Mouse (Mus musculus) forebrain, postnatal 0 days (tissue): ENCODE data around the gene Maml3. TPM values are rescaled to one million over a fixed set of nuclear protein-coding genes. Genes with fewer than 3 reads are reported as not detected.

Experiments
- ATAC-seq: fragments of 200-750 bp; cut with Nextera tagmentation; 2 replicates; pipeline ENCODE4 v1.8.0; 2017; ENCODE audit warnings: mild to moderate bottlenecking, moderate library complexity
- DNase-seq: peaks from one replicate; pipeline ENCODE4 v3.0.0-alpha.2; 2015
- H3K27ac ChIP-seq: fragments of 300-500 bp; sonication (generic); 2 replicates; pipeline ENCODE4 v1.5.1; 2014; ENCODE audit warnings: low read depth, mild to moderate bottlenecking, antibody characterized with exemption, low read length, moderate library complexity, mixed read lengths
- H3K27me3 ChIP-seq: fragments of 300-500 bp; sonication (generic); 2 replicates; pipeline ENCODE4 v1.6.1; 2014; ENCODE audit warnings: mild to moderate bottlenecking, low read length, mixed read lengths; ENCODE audit not compliant: insufficient read depth
- H3K36me3 ChIP-seq: fragments of 300-500 bp; sonication (generic); 2 replicates; pipeline ENCODE4 v1.6.1; 2014; ENCODE audit warnings: mild to moderate bottlenecking, moderate library complexity; ENCODE audit not compliant: insufficient read depth
- H3K4me1 ChIP-seq: fragments of 300-500 bp; sonication (generic); 2 replicates; pipeline ENCODE4 v1.6.1; 2014; ENCODE audit warnings: antibody characterized with exemption; ENCODE audit not compliant: insufficient read depth
- H3K4me2 ChIP-seq: fragments of 300-500 bp; sonication (generic); 2 replicates; pipeline ENCODE4 v1.6.1; 2014; ENCODE audit warnings: low read depth, mild to moderate bottlenecking, moderate library complexity
- H3K4me3 ChIP-seq: fragments of 300-500 bp; sonication (generic); 2 replicates; pipeline ENCODE4 v1.5.1; 2014; ENCODE audit warnings: low read depth, low read length, mixed read lengths
- H3K9ac ChIP-seq: fragments of 300-500 bp; sonication (generic); 2 replicates; pipeline ENCODE4 v1.6.1; 2014; ENCODE audit warnings: mild to moderate bottlenecking
- H3K9me3 ChIP-seq: fragments of 300-500 bp; sonication (generic); 2 replicates; pipeline ENCODE4 v1.6.1; 2016; ENCODE audit warnings: low read length
- CTCF ChIP-seq: sonication (generic); IDR thresholded peaks from 2 replicates; pipeline ENCODE4 v1.5.1; 2016; ENCODE audit warnings: antibody characterized with exemption, control low read depth, low read depth
- WGBS: fragments of 180-500 bp; shearing (Covaris S2); extraction: QIAGEN DNeasy Blood & Tissue Kit; methylation state at CpG from one replicate; pipeline ENCODE4 v1.1.7; 2014; 5-methylcytosine and 5-hydroxymethylcytosine counted together
- polyA plus RNA-seq: library from polyadenylated mRNA; unstranded; fragments of >200 nt; fragmentation: Nextera tagmentation; extraction: Ambion mirVana; gene quantifications from 2 replicates; pipeline ENCODE4 v1.2.1, GENCODE M21; 2015
- total RNA-seq: library from RNA; depleted of rRNA; stranded (reverse); fragments of >200 nt; gene quantifications from 2 replicates; pipeline ENCODE4 v1.2.3, GENCODE M21; 2014; rRNA removed

Maml3 gene
- total and polyA plus RNA-seq, 2 experiments from 2014 or later = 3.1 to 14.9 TPM

DNA sequence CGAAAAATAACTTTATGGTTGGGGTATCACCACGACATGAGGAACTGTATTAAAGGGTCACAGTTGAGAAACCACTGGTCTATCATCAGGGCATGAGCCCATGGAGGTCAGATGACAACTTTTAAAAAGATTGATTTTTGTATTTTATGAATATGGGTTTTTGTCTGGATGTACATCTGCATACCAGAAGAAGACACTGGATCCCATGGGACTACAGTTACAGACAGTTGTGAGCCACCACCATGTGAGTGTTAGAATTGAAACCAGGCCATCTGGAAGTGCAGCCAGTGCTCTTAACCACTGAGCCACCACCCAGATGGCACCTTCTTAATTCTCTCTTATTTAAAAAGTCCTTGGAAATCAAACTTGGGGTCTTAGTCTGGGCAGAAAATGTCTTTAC is 468.9 kb downstream of the Maml3 start:
- H3K4me1 ChIP-seq = peaks cover 3% of the 10 kb centered on the region; the same call in 1 of the 2 replicates
- no peaks in the 10 kb centered on the region for H3K27me3 ChIP-seq
- no peak for DNase-seq
- no peak overlapping the region for H3K4me2 ChIP-seq
- ATAC-seq = no peak
- TF ChIP-seq CTCF = no peak
- H3K9me3 ChIP-seq = no peaks in the 10 kb centered on the region
- H3K36me3 ChIP-seq = no peaks in the 10 kb centered on the region
- H3K9ac ChIP-seq = no peak overlapping the region
- no peak overlapping the region for H3K27ac ChIP-seq
- H3K4me3 ChIP-seq = no peak overlapping the region
- 90% methylated on average over 2 of the region's 2 CpGs for WGBS

Other genes with a start within 250 kb of the Maml3 start
- gene Foxo1, start 163.3 kb upstream of the Maml3 start, total RNA-seq = 6.3 and 8.1 TPM in 2 replicates
- 5.0 and 6.3 TPM in 2 replicates for gene Foxo1, start 163.3 kb upstream of the Maml3 start, polyA plus RNA-seq